Mouse (Mus musculus) liver, embryonic 18 days (tissue): Measurements from ENCODE around the gene Pus10. TPM values are rescaled to one million over a fixed set of nuclear protein-coding genes. Genes with fewer than 3 reads are reported as not detected.

Source experiments
- polyA plus RNA-seq: library from polyadenylated mRNA; depleted of rRNA; stranded (reverse); fragments of >200 nt; gene quantifications from 2 replicates; pipeline ENCODE4 v1.2.3, GENCODE M21; 2012; rRNA removed

The Pus10 gene
- 6.0 TPM in 2 replicates for polyA plus RNA-seq

GRCm38 (mm10) chr11:23665311-23665786 lies at the start of gene Pus10:
Pus10 (plus strand) TSS chr11:23665674.

GRCm38 (mm10) chr11:23632945-23633878 lies 32.3 kb upstream of the Pus10 start, which contains the start of gene 0610010F05Rik:
0610010F05Rik (minus strand) TSS chr11:23633639.

GRCm38 (mm10) chr11:23665798-23666501 lies 476 bp downstream of the Pus10 start, which contains the start of gene Pex13:
Pex13 (minus strand) TSS chr11:23665959.

GRCm38 (mm10) chr11:23770760-23771506 lies 105.5 kb downstream of the Pus10 start, which contains the start of gene Rel:
Rel (minus strand) TSS chr11:23770970.

Other genes with a start within 250 kb of the Pus10 start
- 18.4 and 20.3 TPM in 2 replicates for gene Ahsa2, start 167.6 kb upstream of the Pus10 start, polyA plus RNA-seq
- 0.03 TPM in 1 of 2 replicates, not detected in the other for gene 1700093K21Rik, start 144.5 kb upstream of the Pus10 start, polyA plus RNA-seq
- 2.6 and 2.8 TPM in 2 replicates for gene 0610010F05Rik, start 32.0 kb upstream of the Pus10 start, polyA plus RNA-seq
- gene Pex13, start 285 bp downstream of the Pus10 start, polyA plus RNA-seq = 7.4 and 8.1 TPM in 2 replicates
- 1.1 and 1.2 TPM in 2 replicates for gene Rel, start 105.3 kb downstream of the Pus10 start, polyA plus RNA-seq
- 2.7 and 3.2 TPM in 2 replicates for gene Papolg, start 229.6 kb downstream of the Pus10 start, polyA plus RNA-seq